Mouse (Mus musculus) layer of hippocampus, postnatal 10 days (tissue): ENCODE results near the gene Olfr69. TPM values are rescaled to one million over a fixed set of nuclear protein-coding genes. Genes with fewer than 3 reads are reported as not detected.

Experiments used
- total RNA-seq, 2 experiments: library from RNA; stranded (reverse); gene quantifications; 2 replicates each; pipeline ENCODE4 v1.2.3; 2021

Olfr69 gene
- total RNA-seq, 2 experiments from 2014 or later: not detected

Other genes with a start within 250 kb of the Olfr69 start
- gene Olfr612, start 228.9 kb downstream of the Olfr69 start, total RNA-seq: not detected
- not detected for gene Olfr613, start 223.5 kb downstream of the Olfr69 start, total RNA-seq
- gene Olfr615, start 215.5 kb downstream of the Olfr69 start, total RNA-seq: not detected
- not detected for gene Olfr616, start 202.5 kb downstream of the Olfr69 start, total RNA-seq
- gene Olfr617, start 198.5 kb downstream of the Olfr69 start, total RNA-seq: not detected
- not detected for gene Olfr618, start 181.5 kb downstream of the Olfr69 start, total RNA-seq
- gene Olfr619, start 171.0 kb downstream of the Olfr69 start, total RNA-seq: not detected
- gene Olfr620, start 159.1 kb downstream of the Olfr69 start, total RNA-seq: not detected
- not detected for gene Olfr622, start 128.9 kb downstream of the Olfr69 start, total RNA-seq
- not detected for gene Olfr623, start 107.9 kb downstream of the Olfr69 start, total RNA-seq
- under 1 TPM in 1 of 2 experiments, not detected in 1; 0.21 TPM for gene Olfr624, start 100.4 kb downstream of the Olfr69 start, total RNA-seq
- gene Olfr625-ps1, start 88.9 kb downstream of the Olfr69 start, total RNA-seq: not detected
- not detected for gene Olfr243, start 56.9 kb downstream of the Olfr69 start, total RNA-seq
- gene Olfr628, start 41.2 kb downstream of the Olfr69 start, total RNA-seq: not detected
- not detected for gene Olfr629, start 26.7 kb downstream of the Olfr69 start, total RNA-seq
- gene Olfr630, start 14.3 kb downstream of the Olfr69 start, total RNA-seq: not detected
- gene Olfr68, start 8.1 kb upstream of the Olfr69 start, total RNA-seq: not detected
- not detected for gene Olfr67, start 20.2 kb upstream of the Olfr69 start, total RNA-seq
- gene Hbb-bt, start 42.4 kb upstream of the Olfr69 start, total RNA-seq: 10 to 100 TPM; 83.8 to 97.7 TPM
- 100 to 1,000 TPM; 744 to 802 TPM for gene Hbb-bs, start 56.5 kb upstream of the Olfr69 start, total RNA-seq
- gene Hbb-bh2, start 68.9 kb upstream of the Olfr69 start, total RNA-seq: not detected
- not detected for gene Hbb-bh1, start 71.6 kb upstream of the Olfr69 start, total RNA-seq
- not detected for gene Hbb-y, start 81.6 kb upstream of the Olfr69 start, total RNA-seq
- not detected for gene Olfr66, start 114.7 kb upstream of the Olfr69 start, total RNA-seq
- not detected for gene Olfr64, start 122.9 kb upstream of the Olfr69 start, total RNA-seq
- not detected for gene Olfr65, start 131.9 kb upstream of the Olfr69 start, total RNA-seq
- gene Olfr631, start 157.2 kb upstream of the Olfr69 start, total RNA-seq: not detected
- not detected for gene Olfr632, start 162.8 kb upstream of the Olfr69 start, total RNA-seq
- not detected for gene Olfr633, start 172.8 kb upstream of the Olfr69 start, total RNA-seq
- gene Olfr635, start 199.6 kb upstream of the Olfr69 start, total RNA-seq: under 1 TPM; 0.11 TPM
- gene Olfr638, start 227.2 kb upstream of the Olfr69 start, total RNA-seq: not detected
- under 1 TPM; 0.09 to 0.16 TPM for gene Olfr639, start 245.7 kb upstream of the Olfr69 start, total RNA-seq